Mouse (Mus musculus) erythroblast, embryonic 14.5 days (primary cell): Measurements from ENCODE around the gene Cnnm2.

Source experiments
- GATA1 ChIP-seq: IDR thresholded peaks from 2 replicates; pipeline ENCODE4 v1.6.1; 2012; ENCODE audit warnings: low read length, inconsistent platforms, mixed read lengths
- TAL1 ChIP-seq: IDR thresholded peaks from 3 replicates; pipeline ENCODE4 v1.6.1; 2012; ENCODE audit warnings: low read length, inconsistent platforms, mixed read lengths

DNA sequence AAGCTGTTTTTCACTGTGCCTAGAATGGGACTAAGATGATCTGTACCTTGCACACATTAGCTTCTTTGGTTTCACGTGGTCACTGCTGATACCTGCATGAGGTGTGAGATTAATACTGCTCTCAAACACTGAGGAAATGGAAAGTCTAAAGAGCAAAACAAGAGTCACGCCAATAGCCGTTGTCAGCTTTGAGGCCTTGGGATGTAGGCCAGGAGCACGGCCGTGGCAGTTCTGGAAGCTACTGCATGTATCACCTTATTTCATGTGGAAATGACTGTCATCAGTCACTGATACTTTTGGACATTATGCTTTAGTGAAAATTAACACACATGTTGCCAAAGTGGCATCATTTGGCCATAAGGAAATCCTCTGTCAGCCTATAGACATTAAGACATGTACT is 46.9 kb downstream of the Cnnm2 start:
- TF ChIP-seq GATA1 = no peak
- no peak for TF ChIP-seq TAL1
